Mouse (Mus musculus) myocyte (in vitro differentiated cells): ENCODE measurements around the gene Tbk1. TPM values are rescaled to one million over a fixed set of nuclear protein-coding genes. Genes with fewer than 3 reads are reported as not detected.

Experiments used
- H3K27me3 ChIP-seq: one replicate; pipeline ENCODE4 v1.6.1; 2011; ENCODE audit not compliant: control insufficient read depth, insufficient read depth, insufficient read length
- H3K36me3 ChIP-seq: one replicate; pipeline ENCODE4 v1.6.1; 2011; ENCODE audit not compliant: control insufficient read depth, insufficient read depth
- H3K4me2 ChIP-seq: one replicate; pipeline ENCODE4 v1.6.1; 2011; ENCODE audit warnings: low read depth, control low read depth
- H3K4me3 ChIP-seq: one replicate; pipeline ENCODE4 v1.5.1; 2011; ENCODE audit warnings: mild to moderate bottlenecking, control low read depth, moderate library complexity
- H3K79me2 ChIP-seq: one replicate; pipeline ENCODE4 v1.6.1; 2011; ENCODE audit not compliant: control insufficient read depth, insufficient read depth
- H3ac ChIP-seq: one replicate; pipeline ENCODE4 v1.6.1; 2011; ENCODE audit not compliant: control insufficient read depth, insufficient read length
- CEBPB ChIP-seq: IDR thresholded peaks from 2 replicates; pipeline ENCODE4 v1.6.1; 2011; ENCODE audit warnings: mild to moderate bottlenecking, moderate library complexity; ENCODE audit not compliant: poor library complexity, insufficient read depth, severe bottlenecking
- E2F4 ChIP-seq: IDR thresholded peaks from one replicate; pipeline ENCODE4 v1.6.1; 2011; ENCODE audit warnings: mild to moderate bottlenecking, control low read depth, moderate library complexity; ENCODE audit not compliant: insufficient read depth
- MAX ChIP-seq: IDR thresholded peaks from one replicate; pipeline ENCODE4 v1.6.1; 2011; ENCODE audit warnings: low read depth, mild to moderate bottlenecking, control low read depth
- MYOD1 ChIP-seq, 3 experiments: IDR thresholded peaks; one replicate each; pipeline ENCODE4 v1.6.1; 2011; ENCODE audit warnings: control low read depth in 2 of 3, low read depth in 2 of 3, mild to moderate bottlenecking in 2 of 3, moderate library complexity in 1 of 3; ENCODE audit not compliant: insufficient read length in 2 of 3, control insufficient read depth in 1 of 3
- MYOG ChIP-seq, 3 experiments: IDR thresholded peaks; one replicate each; pipeline ENCODE4 v1.6.1; 2011; ENCODE audit warnings: control low read depth in 2 of 3, low read depth in 2 of 3, mild to moderate bottlenecking in 2 of 3; ENCODE audit not compliant: insufficient read length in 2 of 3, control insufficient read depth in 1 of 3, insufficient read depth in 1 of 3
- POLR2A ChIP-seq: IDR thresholded peaks from one replicate; pipeline ENCODE4 v1.6.1; 2011; ENCODE audit warnings: low read depth, mild to moderate bottlenecking, control low read depth, moderate library complexity; ENCODE audit not compliant: insufficient read length
- POLR2AphosphoS2 ChIP-seq: IDR thresholded peaks from one replicate; pipeline ENCODE4 v1.6.1; 2011; ENCODE audit warnings: low read depth, control low read depth; ENCODE audit not compliant: insufficient read length
- REST ChIP-seq: IDR thresholded peaks from one replicate; pipeline ENCODE4 v1.6.1; 2011; ENCODE audit warnings: mild to moderate bottlenecking, control low read depth, moderate library complexity; ENCODE audit not compliant: insufficient read depth, insufficient read length
- SRF ChIP-seq: IDR thresholded peaks from one replicate; pipeline ENCODE4 v1.6.1; 2011; ENCODE audit warnings: low read depth; ENCODE audit not compliant: control insufficient read depth, insufficient read length
- TCF12 ChIP-seq: IDR thresholded peaks from one replicate; pipeline ENCODE4 v1.6.1; 2011; ENCODE audit warnings: mild to moderate bottlenecking, control low read depth; ENCODE audit not compliant: poor library complexity, insufficient read depth, severe bottlenecking
- TCF3 ChIP-seq: IDR thresholded peaks from one replicate; pipeline ENCODE4 v1.6.1; 2011; ENCODE audit warnings: low read depth, control low read depth; ENCODE audit not compliant: insufficient read length
- USF1 ChIP-seq: IDR thresholded peaks from one replicate; pipeline ENCODE4 v1.6.1; 2011; ENCODE audit warnings: low read depth, mild to moderate bottlenecking, control low read depth, moderate library complexity
- polyA plus RNA-seq: library from polyadenylated mRNA; unstranded; fragments of >200 nt; fragmentation: generic; extraction: Trizol; gene quantifications from one replicate; pipeline ENCODE4 v1.2.1, GENCODE M21; 2012; ENCODE audit warnings: missing spikeins

The Tbk1 gene
- polyA plus RNA-seq, 1 experiment, result 9.0 TPM

DNA sequence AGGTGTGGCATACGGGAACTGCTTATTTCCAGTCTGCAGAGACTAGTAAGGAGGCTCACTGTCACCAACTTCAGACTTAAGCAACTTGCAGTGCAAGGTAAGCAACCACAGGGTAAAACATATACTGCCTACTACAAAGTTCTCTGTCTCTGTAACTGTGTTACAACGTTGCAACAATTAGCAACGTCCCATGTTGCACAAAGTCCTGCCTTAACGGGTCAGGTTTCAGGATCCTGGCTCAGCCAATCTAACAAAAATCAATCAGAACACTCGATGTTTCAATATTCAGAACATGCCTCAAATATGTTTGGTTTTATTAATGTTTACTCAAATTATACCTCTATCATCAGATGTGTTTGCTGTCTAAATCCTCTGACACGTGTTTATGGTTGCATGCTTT, 35.8 kb upstream of the Tbk1 start:
- H3K36me3 ChIP-seq, result peaks cover 33% of the 10 kb centered on the region

DNA sequence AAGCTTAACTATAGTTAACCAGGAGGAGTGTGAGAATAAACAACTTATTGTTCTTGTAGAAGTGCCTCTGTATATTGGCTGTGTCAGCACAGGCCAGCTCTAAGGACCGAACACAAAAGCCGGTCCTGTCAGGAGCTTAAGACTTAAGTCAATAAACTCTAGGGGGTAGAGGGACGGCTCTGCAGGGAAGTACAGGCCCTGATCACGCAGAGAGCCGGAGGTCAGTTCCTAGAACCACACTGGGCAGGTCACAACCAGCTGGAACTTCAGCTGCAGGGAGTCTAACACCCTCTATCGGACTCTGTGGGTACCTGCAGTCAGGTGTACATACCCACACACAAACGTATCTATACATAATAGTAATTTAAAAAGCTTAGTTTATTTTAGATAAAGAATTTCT, 29.3 kb upstream of the Tbk1 start:
- TF ChIP-seq CEBPB, result no peak
- no peak for TF ChIP-seq MAX
- TF ChIP-seq REST, result no peak
- no peak for TF ChIP-seq USF1
- no peak for TF ChIP-seq POLR2AphosphoS2
- no peak for TF ChIP-seq TCF12
- no peak for TF ChIP-seq E2F4
- H3K27me3 ChIP-seq, result no peaks in the 10 kb centered on the region
- no peak overlapping the region for H3K4me2 ChIP-seq
- no peak overlapping the region for H3K4me3 ChIP-seq
- no peak overlapping the region for H3ac ChIP-seq
- H3K36me3 ChIP-seq, result peaks cover 84% of the 10 kb centered on the region
- peaks cover 19% of the 10 kb centered on the region for H3K79me2 ChIP-seq

More for the DNA sequence above, 35.8 kb upstream of the Tbk1 start:
- Histone ChIP-seq H3K4me2 (no peak overlapping the region), H3K79me2 (peaks cover 66% of the 10 kb centered on the region), H3ac (no peak overlapping the region), H3K27me3 (no peaks in the 10 kb centered on the region), H3K4me3 (no peak overlapping the region)
- no peak for TF ChIP-seq MYOD1 (IDR thresholded peaks at IDR 0.05; ENCODE audit: control insufficient read depth in 1 of 3, insufficient read length in 2 of 3, low read depth in 2 of 3)
- TF ChIP-seq TCF12, result no peak
- TF ChIP-seq POLR2A, result no peak
- no peak for TF ChIP-seq MAX
- TF ChIP-seq MYOG (IDR thresholded peaks at IDR 0.05; ENCODE audit: control insufficient read depth in 1 of 3, insufficient read depth in 1 of 3, insufficient read length in 2 of 3, low read depth in 2 of 3), result no peak
- TF ChIP-seq TCF3, result no peak
- no peak for TF ChIP-seq E2F4
- no peak for TF ChIP-seq SRF
- no peak for TF ChIP-seq POLR2AphosphoS2
- no peak for TF ChIP-seq USF1
- TF ChIP-seq CEBPB, result no peak
- TF ChIP-seq REST, result no peak

DNA sequence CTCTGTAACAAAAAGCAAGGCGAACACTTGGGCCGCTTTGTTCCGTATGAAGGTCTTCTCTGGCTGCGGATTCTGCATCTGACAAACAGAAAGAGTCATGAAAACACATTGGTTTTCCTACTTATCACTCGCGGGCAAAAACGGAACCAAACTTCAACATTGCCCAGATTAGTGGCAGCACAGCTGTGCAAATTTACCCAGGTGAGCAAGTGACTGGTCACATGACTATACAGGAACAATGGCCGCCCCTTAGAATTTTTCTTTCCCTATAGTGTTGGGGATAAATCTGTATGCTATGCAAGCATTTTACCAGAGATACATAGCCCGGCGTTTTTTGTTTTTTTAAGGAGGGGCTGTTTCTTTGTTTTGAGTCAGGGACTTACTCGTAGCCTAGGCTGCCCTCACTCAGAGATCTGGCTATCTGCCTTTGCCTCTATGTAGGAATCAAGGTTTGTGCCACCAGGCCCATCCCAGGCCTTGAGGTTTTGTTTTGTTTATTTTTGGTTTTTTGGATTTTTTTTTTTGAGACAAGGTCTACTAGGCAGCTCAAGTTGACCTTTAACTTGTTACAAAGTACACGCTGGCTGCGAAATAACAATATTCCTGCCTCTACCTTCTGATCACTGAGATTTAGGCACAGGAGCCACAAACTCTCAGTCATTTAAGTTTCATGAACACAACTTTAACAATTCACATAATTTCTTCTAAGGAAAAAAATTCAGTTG, 28.7 kb upstream of the Tbk1 start:
- Histone ChIP-seq H3K27me3 (no peaks in the 10 kb centered on the region), H3K36me3 (peaks cover 85% of the 10 kb centered on the region), H3K79me2 (peaks cover 13% of the 10 kb centered on the region), H3K4me3 (no peak overlapping the region), H3K4me2 (no peak overlapping the region), H3ac (no peak overlapping the region)
- TF ChIP-seq MYOG (IDR thresholded peaks at IDR 0.05; ENCODE audit: control insufficient read depth in 1 of 3, insufficient read depth in 1 of 3, insufficient read length in 2 of 3, low read depth in 2 of 3), result no peak
- no peak for TF ChIP-seq CEBPB
- no peak for TF ChIP-seq POLR2A
- no peak for TF ChIP-seq REST
- no peak for TF ChIP-seq TCF12
- no peak for TF ChIP-seq POLR2AphosphoS2
- TF ChIP-seq USF1, result no peak
- no peak for TF ChIP-seq SRF
- no peak for TF ChIP-seq MYOD1 (IDR thresholded peaks at IDR 0.05; ENCODE audit: control insufficient read depth in 1 of 3, insufficient read length in 2 of 3, low read depth in 2 of 3)
- TF ChIP-seq E2F4, result no peak
- no peak for TF ChIP-seq MAX
- no peak for TF ChIP-seq TCF3

DNA sequence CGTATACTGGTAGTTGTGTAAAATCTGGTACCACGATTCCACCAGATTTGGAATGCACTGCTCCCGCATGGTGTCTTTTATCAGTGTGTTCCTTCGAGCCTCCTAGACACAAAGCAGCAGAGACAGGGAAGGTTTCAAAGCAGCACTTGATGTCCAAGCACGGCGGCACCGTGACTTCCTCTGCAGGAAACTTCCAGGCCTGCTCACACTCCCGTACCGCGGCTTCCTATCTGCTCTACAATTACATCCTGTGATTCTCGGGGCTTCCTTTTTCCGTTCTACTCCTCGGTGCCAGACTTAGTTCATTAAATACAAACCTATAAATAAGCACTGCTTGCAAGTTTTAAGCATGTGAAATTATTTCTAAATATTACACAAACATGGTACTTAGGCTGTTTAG, 27.0 kb upstream of the Tbk1 start:
- TF ChIP-seq REST (no peak), MAX (no peak), POLR2A (no peak), CEBPB (no peak), E2F4 (no peak), MYOD1 (IDR thresholded peaks at IDR 0.05; ENCODE audit: control insufficient read depth in 1 of 3, insufficient read length in 2 of 3, low read depth in 2 of 3) (no peak)
- H3K36me3 ChIP-seq, result peaks cover 90% of the 10 kb centered on the region
- H3K4me2 ChIP-seq, result no peak overlapping the region

DNA sequence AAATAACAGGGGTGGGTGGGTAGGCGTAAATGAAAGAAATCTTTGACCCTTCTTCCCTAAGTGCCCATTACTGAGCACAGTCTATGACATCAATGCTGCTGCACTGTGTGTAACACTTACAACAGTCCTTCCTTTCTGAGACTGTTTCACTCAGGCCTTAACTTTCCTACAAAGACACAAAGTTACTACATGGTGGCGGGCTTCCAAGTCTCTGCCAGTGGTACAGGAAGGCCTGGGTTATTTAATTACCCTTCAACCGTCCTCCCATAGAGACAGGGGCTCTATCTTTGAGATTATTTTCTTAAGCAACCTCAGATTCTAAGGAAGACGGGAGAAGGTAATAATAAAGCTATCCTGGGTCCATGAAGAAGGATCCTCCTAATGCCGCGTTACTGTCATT, 25.9 kb upstream of the Tbk1 start:
- Histone ChIP-seq H3K4me2 (no peak overlapping the region), H3K36me3 (peaks cover 97% of the 10 kb centered on the region)

More for the DNA sequence above, 27.0 kb upstream of the Tbk1 start:
- Histone ChIP-seq H3K4me3 (no peak overlapping the region), H3K27me3 (no peaks in the 10 kb centered on the region), H3K79me2 (no peaks in the 10 kb centered on the region), H3ac (no peak overlapping the region)

DNA sequence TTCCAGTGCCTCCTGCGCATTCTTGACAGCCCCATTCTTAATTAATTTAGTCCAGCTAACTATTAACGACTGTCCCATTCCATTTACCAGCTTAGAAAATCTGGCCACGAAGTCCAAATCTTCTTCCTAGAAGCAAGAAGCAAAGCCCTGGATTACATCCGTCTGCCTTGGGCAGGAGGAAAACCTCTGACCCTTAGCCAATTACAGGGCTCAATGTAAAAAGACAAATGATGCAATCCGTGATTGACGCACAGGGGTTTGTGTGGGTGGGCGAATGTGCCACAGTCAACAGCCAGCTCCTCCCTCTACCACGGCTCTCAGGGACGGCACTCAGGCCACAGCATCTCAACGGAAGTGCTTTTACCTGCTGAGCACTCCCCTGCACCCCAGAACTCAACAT, 25.0 kb upstream of the Tbk1 start:
- no peaks in the 10 kb centered on the region for H3K79me2 ChIP-seq
- H3ac ChIP-seq, result no peak overlapping the region
- TF ChIP-seq SRF (no peak), TCF3 (no peak), REST (no peak), MAX (no peak), USF1 (no peak), POLR2AphosphoS2 (peak; percentile 26)
- H3K36me3 ChIP-seq, result peaks cover 98% of the 10 kb centered on the region
- no peak overlapping the region for H3K4me2 ChIP-seq
- no peak overlapping the region for H3K4me3 ChIP-seq
- no peaks in the 10 kb centered on the region for H3K27me3 ChIP-seq

More for the DNA sequence above, 25.9 kb upstream of the Tbk1 start:
- Histone ChIP-seq H3K79me2 (no peaks in the 10 kb centered on the region), H3K4me3 (no peak overlapping the region), H3ac (no peak overlapping the region), H3K27me3 (no peaks in the 10 kb centered on the region)
- TF ChIP-seq SRF, result no peak
- TF ChIP-seq TCF3, result no peak
- no peak for TF ChIP-seq REST
